Mouse (Mus musculus): Measurements from ENCODE around the gene Gipr.
A peak's percentile ranks its signal among the peaks of the same experiment; 100 is the strongest.

Gene Gipr

GRCm38 (mm10) chr7:19165656-19166423 is at the start of gene Gipr:
Gene Gipr, minus strand, starts transcription at chr7:19166127.
- DNase-seq (ENCODE audit: low spot score): no peak

- no peak for DNase-seq (ENCODE audit: low spot score)
Measured at GRCm38 (mm10) chr7:19214940-19215339, 49.0 kb upstream of the Gipr start.

GRCm38 (mm10) chr7:19214369-19214768 is 48.4 kb upstream of the Gipr start:
- DNase-seq (ENCODE audit: low spot score): no peak

- no peak for DNase-seq (ENCODE audit: low spot score)
Measured at GRCm38 (mm10) chr7:19213385-19213784, 47.5 kb upstream of the Gipr start.

GRCm38 (mm10) chr7:19211996-19212755 is 46.2 kb upstream of the Gipr start, which contains the start of gene Gpr4:
Gene Gpr4, plus strand, starts transcription at chr7:19212538.
- DNase-seq (ENCODE audit: low spot score): no peak

GRCm38 (mm10) chr7:19211041-19211675 is 45.2 kb upstream of the Gipr start:
- no peak for DNase-seq (ENCODE audit: low spot score)

- no peak for DNase-seq (ENCODE audit: low spot score)
Measured at GRCm38 (mm10) chr7:19210010-19210409, 44.1 kb upstream of the Gipr start.

GRCm38 (mm10) chr7:19209494-19209893 is 43.6 kb upstream of the Gipr start:
- no peak for DNase-seq (ENCODE audit: low spot score)

GRCm38 (mm10) chr7:19208944-19209472 is 43.1 kb upstream of the Gipr start:
- DNase-seq (ENCODE audit: low spot score): peak; percentile 66

- DNase-seq (ENCODE audit: low spot score): no peak
Measured at GRCm38 (mm10) chr7:19208201-19208910, 42.4 kb upstream of the Gipr start.

- DNase-seq (ENCODE audit: low spot score): no peak
Measured at GRCm38 (mm10) chr7:19202065-19202850, 36.3 kb upstream of the Gipr start.

- no peak for DNase-seq (ENCODE audit: low spot score)
Measured at GRCm38 (mm10) chr7:19201660-19202059, 35.7 kb upstream of the Gipr start.

GRCm38 (mm10) chr7:19197985-19198384 is 32.1 kb upstream of the Gipr start:
- no peak for DNase-seq (ENCODE audit: low spot score)

- DNase-seq (ENCODE audit: low spot score): no peak
Measured at GRCm38 (mm10) chr7:19196676-19197075, 30.7 kb upstream of the Gipr start.

- no peak for DNase-seq (ENCODE audit: low spot score)
Measured at GRCm38 (mm10) chr7:19194676-19195075, 28.7 kb upstream of the Gipr start.

GRCm38 (mm10) chr7:19184758-19185157 is 18.8 kb upstream of the Gipr start:
- no peak for DNase-seq (ENCODE audit: low spot score)

- no peak for DNase-seq (ENCODE audit: low spot score)
Measured at GRCm38 (mm10) chr7:19184250-19184649, 18.3 kb upstream of the Gipr start.

- no peak for DNase-seq (ENCODE audit: low spot score)
Measured at GRCm38 (mm10) chr7:19180862-19181429, 15.0 kb upstream of the Gipr start.

GRCm38 (mm10) chr7:19179936-19180335 is 14.0 kb upstream of the Gipr start:
- no peak for DNase-seq (ENCODE audit: low spot score)

GRCm38 (mm10) chr7:19179173-19179572 is 13.2 kb upstream of the Gipr start:
- peak; percentile 72 for DNase-seq (ENCODE audit: low spot score)
